Mouse (Mus musculus) cerebellum, adult 2 months (tissue): ENCODE measurements around the gene Akr1c18. TPM values are rescaled to one million over a fixed set of nuclear protein-coding genes. Genes with fewer than 3 reads are reported as not detected.
"Not testable (repeated sequence)": the region's sequence is repeated elsewhere in the genome, so short reads cannot be mapped to it uniquely, and the experiment has no call there.

Source experiments
- DNase-seq, 2 experiments: peaks; one replicate each; pipeline ENCODE4 v3.0.0; 2021
- H3K27ac ChIP-seq: fragments of 200-500 bp; 2 replicates; pipeline ENCODE4 v1.5.1; 2012; ENCODE audit warnings: low read length, control low read depth, inconsistent platforms; ENCODE audit not compliant: insufficient read depth
- H3K27me3 ChIP-seq: fragments of 200-500 bp; 2 replicates; pipeline ENCODE4 v1.6.1; 2012; ENCODE audit warnings: inconsistent platforms, mild to moderate bottlenecking, low read length, moderate library complexity; ENCODE audit not compliant: control insufficient read depth, insufficient read depth
- H3K4me1 ChIP-seq: fragments of 200-500 bp; 2 replicates; pipeline ENCODE4 v1.6.1; 2011; ENCODE audit warnings: low read length; ENCODE audit not compliant: control insufficient read depth, insufficient read depth
- H3K4me3 ChIP-seq: fragments of 200-500 bp; replicated peaks from 2 replicates; pipeline ENCODE3; 2011; ENCODE audit warnings: mild to moderate bottlenecking, low read depth, low read length, control low read depth; ENCODE audit not compliant: insufficient read depth
- CTCF ChIP-seq: fragments of 200-500 bp; IDR thresholded peaks from 2 replicates; pipeline ENCODE4 v1.5.1; 2011; ENCODE audit warnings: low read depth, mild to moderate bottlenecking, control low read depth, low read length, moderate library complexity, borderline replicate concordance; ENCODE audit not compliant: insufficient read depth
- POLR2A ChIP-seq: fragments of 200-500 bp; IDR thresholded peaks from 2 replicates; pipeline ENCODE4 v1.6.1; 2011; ENCODE audit warnings: low read length, control low read depth, borderline replicate concordance; ENCODE audit not compliant: insufficient read depth
- WGBS: fragments of 180-500 bp; shearing (Covaris S2); methylation state at CpG from one replicate; pipeline ENCODE4 v1.1.7; 2018; 5-methylcytosine and 5-hydroxymethylcytosine counted together
- polyA plus RNA-seq: library from polyadenylated mRNA; depleted of rRNA; stranded (reverse); fragments of >200 nt; gene quantifications from 2 replicates; pipeline ENCODE4 v1.2.3, GENCODE M21; 2012; rRNA removed

Gene Akr1c18
- polyA plus RNA-seq: not detected in 2 replicates

- H3K27ac ChIP-seq: no peak within 1 kb of the TSS
- DNase-seq: no peak
- no peak within 1 kb of the TSS for H3K4me3 ChIP-seq
- no peaks in the 10 kb centered on the region for H3K27me3 ChIP-seq
- 69% methylated on average over 5 of the region's 5 CpGs for WGBS
- no peak for TF ChIP-seq POLR2A
- TF ChIP-seq CTCF: no peak
- H3K4me1 ChIP-seq: no peaks in the 10 kb centered on the region
Measured at GRCm38 (mm10) chr13:4150518-4150917, at the start of gene Akr1c18. Gene Akr1c18, minus strand, starts transcription at chr13:4150654.

- H3K27me3 ChIP-seq: no peaks in the 10 kb centered on the region
- H3K4me1 ChIP-seq: no peaks in the 10 kb centered on the region
- 72% methylated on average over 3 of the region's 3 CpGs for WGBS
- H3K4me3 ChIP-seq: no peak overlapping the region
- no peak overlapping the region for H3K27ac ChIP-seq
- TF ChIP-seq POLR2A: no peak
- no peak for TF ChIP-seq CTCF
- DNase-seq: no peak
Measured at GRCm38 (mm10) chr13:4192511-4192910, 42.1 kb upstream of the Akr1c18 start.

GRCm38 (mm10) chr13:4190904-4191303 lies 40.5 kb upstream of the Akr1c18 start, which contains the start of gene Akr1c13:
Gene Akr1c13, plus strand, starts transcription at chr13:4191150.
- 48% methylated on average over 3 of the region's 3 CpGs for WGBS
- H3K27me3 ChIP-seq: no peaks in the 10 kb centered on the region
- no peak within 1 kb of the TSS for H3K27ac ChIP-seq
- H3K4me1 ChIP-seq: no peaks in the 10 kb centered on the region
- H3K4me3 ChIP-seq: no peak within 1 kb of the TSS
- TF ChIP-seq POLR2A (no peak), CTCF (no peak)
- DNase-seq: no peak

GRCm38 (mm10) chr13:4188174-4188573 lies 37.7 kb upstream of the Akr1c18 start:
- H3K27me3 ChIP-seq: no peaks in the 10 kb centered on the region
- no peak overlapping the region for H3K4me3 ChIP-seq
- H3K4me1 ChIP-seq: no peaks in the 10 kb centered on the region
- H3K27ac ChIP-seq: no peak overlapping the region
- WGBS: 78% methylated on average over 2 of the region's 2 CpGs
- no peak for TF ChIP-seq CTCF
- no peak for TF ChIP-seq POLR2A
- DNase-seq: no peak

GRCm38 (mm10) chr13:4186641-4187411 lies 36.4 kb upstream of the Akr1c18 start:
- not testable (repeated sequence) for H3K27me3 ChIP-seq, DNase-seq, H3K4me1 ChIP-seq, H3K27ac ChIP-seq, H3K4me3 ChIP-seq
- 79% methylated on average over 7 of the region's 7 CpGs for WGBS

- DNase-seq: no peak
- 58% methylated on average over 9 of the region's 9 CpGs for WGBS
- Histone ChIP-seq H3K4me1 (no peaks in the 10 kb centered on the region), H3K27me3 (no peaks in the 10 kb centered on the region), H3K4me3 (no peak overlapping the region), H3K27ac (no peak overlapping the region)
- TF ChIP-seq POLR2A (no peak), CTCF (no peak)
Measured at GRCm38 (mm10) chr13:4183116-4183515, 32.7 kb upstream of the Akr1c18 start.

- not testable (repeated sequence) for H3K4me1 ChIP-seq, H3K27ac ChIP-seq, H3K4me3 ChIP-seq, DNase-seq, H3K27me3 ChIP-seq
- WGBS: 92% methylated on average over 4 of the region's 4 CpGs
Measured at GRCm38 (mm10) chr13:4181321-4181720, 30.9 kb upstream of the Akr1c18 start.

- H3K4me1 ChIP-seq: no peaks in the 10 kb centered on the region
- H3K27ac ChIP-seq: no peak overlapping the region
- H3K27me3 ChIP-seq: no peaks in the 10 kb centered on the region
- TF ChIP-seq POLR2A (no peak), CTCF (no peak)
- no peak overlapping the region for H3K4me3 ChIP-seq
- no peak for DNase-seq
- WGBS: 49% methylated on average over 2 of the region's 2 CpGs
Measured at GRCm38 (mm10) chr13:4172978-4173377, 22.5 kb upstream of the Akr1c18 start.
